Mouse (Mus musculus): Measurements from ENCODE around the gene Adam33.
A peak's percentile ranks its signal among the peaks of the same experiment; 100 is the strongest.
"Not testable (repeated sequence)": the region's sequence is repeated elsewhere in the genome, so short reads cannot be mapped to it uniquely, and the experiment has no call there.

Gene Adam33

GRCm38 (mm10) chr2:131058672-131059071, 4.9 kb downstream of the Adam33 start:
- no peak for DNase-seq (ENCODE audit: low spot score in 2 of 2)

GRCm38 (mm10) chr2:131056191-131056590, 7.4 kb downstream of the Adam33 start:
- no peak for DNase-seq (ENCODE audit: low spot score in 2 of 2)

- peak; percentile 29 to 46 for DNase-seq (ENCODE audit: low spot score in 2 of 2)
Measured at GRCm38 (mm10) chr2:131055631-131056030, 8.0 kb downstream of the Adam33 start.

GRCm38 (mm10) chr2:131054646-131055264, 8.9 kb downstream of the Adam33 start:
- DNase-seq (ENCODE audit: low spot score in 2 of 2): no peak

DNA sequence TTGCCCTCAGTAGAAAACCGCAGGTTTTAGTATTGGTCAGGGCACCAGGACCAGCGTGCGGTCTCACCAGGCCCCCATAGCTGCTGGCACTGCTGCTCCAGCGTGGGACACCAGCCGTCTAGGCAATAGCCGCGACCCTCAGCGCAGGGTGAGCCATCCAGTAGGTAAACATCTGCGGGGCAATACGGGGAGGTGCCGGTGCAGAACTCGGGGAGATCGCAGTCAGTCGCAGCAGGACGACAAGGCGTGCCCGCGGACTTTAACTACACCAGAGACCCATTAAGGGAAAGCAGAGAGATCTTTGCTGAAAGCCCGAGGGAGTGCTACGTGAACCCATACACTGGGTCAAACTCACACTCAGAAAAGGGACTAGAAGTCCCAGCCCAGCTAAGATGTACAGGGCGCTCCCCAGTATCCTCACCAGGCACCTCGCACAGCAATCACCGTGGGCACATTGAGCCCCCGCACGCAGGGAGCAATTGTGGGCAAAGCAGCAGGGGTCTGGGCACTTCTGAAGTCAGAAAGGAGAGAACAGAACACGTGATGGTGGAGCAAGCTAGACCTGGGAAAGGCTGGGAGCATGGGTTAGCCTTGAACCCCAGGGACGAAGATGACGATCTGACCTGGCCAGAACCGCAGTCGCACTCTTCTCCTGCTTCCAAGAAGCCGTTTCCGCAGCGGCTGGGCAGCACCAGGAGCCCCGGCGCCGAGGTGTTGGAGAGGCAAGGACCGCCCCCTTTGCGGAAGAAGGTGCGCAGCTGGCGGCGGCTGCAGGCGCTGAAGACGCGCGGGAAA, 9.6 kb downstream of the Adam33 start:
- no peak for DNase-seq (ENCODE audit: low spot score in 2 of 2)

DNA sequence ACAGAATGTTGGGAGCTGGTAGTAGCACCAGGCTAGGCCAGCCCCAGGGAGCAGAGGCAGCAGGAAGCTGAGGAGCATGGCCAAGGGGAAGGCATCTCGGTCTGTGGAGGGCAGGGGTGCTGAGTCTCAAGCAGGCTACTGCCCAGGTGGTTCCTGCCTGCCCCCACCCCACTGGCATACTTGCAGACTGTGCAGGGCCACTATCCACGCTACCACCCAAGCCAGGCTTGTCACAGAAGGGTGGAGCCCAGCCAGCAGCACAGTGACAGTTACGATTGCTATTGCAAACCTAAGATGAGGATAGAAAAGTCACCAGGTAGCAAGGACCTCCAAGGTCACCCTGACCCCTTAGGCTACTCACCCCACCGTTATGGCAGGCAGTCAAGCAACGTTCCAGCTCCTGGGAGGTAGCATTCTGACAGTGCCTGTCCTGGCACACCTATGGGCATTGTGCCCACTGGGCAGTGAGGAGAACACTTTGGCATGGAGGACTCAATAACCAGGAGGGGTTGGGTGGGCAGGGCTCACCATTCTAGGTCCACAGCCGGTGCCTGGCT, 10.7 kb downstream of the Adam33 start:
- DNase-seq (ENCODE audit: low spot score in 2 of 2): no peak

DNA sequence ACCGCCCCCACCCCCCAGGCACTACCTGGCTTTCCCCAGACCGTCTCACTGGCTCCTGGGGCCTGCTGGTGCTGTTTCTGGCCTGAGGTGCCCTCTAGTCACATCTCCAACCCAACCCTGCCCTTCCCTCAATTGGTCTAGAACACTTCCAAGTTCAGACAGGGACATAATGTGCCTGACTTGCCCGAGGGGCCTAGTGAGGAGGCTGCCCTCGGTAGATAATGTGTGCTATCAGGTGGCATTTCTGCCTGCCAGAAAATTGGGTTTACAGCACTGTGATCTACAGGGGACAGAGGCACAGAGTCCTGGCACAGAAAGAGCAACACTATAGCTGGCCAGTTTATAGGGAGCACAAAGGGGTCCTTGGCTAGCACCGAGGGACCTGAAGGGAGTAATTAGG, 11.6 kb downstream of the Adam33 start:
- DNase-seq (ENCODE audit: low spot score in 2 of 2): peak in 1 of 2 experiments; percentile 32

GRCm38 (mm10) chr2:131046025-131046424, 17.6 kb downstream of the Adam33 start:
- DNase-seq (ENCODE audit: low spot score in 2 of 2): no peak

DNA sequence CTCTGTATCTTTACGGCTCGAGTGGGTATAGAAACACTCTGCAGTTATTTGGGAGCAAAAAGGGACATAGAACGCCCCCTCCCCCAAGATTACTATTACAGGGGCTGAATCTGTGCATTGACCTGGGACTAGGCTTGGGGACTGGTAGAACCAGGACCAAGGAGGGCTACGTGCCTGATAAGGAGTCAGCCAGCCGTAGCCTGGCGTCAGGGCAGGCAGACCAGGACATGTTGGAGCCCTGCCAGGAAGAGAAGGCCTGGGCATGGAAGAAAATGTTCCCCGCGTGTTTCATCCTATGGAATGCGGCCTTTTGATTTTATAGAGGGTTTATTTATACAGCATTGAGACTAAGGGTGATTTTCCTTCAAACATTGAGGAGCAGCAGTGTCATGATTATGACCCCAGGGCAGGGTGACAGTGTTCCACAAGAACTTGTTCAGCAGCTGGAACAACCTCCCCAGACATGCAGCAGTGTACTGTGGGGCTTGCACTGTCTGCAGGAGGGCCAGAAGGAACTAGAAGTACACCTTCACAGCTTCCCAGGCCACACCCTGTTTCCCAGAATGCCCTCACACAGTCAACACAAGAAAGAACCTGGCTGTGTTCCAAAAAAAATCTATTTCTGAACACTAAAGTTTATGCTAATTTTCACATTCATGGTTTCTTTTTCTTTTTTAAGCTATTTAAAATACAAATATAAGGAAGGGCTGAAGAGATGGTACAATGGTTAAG, 18.5 kb downstream of the Adam33 start:
- no peak for DNase-seq (ENCODE audit: low spot score in 2 of 2)

DNA sequence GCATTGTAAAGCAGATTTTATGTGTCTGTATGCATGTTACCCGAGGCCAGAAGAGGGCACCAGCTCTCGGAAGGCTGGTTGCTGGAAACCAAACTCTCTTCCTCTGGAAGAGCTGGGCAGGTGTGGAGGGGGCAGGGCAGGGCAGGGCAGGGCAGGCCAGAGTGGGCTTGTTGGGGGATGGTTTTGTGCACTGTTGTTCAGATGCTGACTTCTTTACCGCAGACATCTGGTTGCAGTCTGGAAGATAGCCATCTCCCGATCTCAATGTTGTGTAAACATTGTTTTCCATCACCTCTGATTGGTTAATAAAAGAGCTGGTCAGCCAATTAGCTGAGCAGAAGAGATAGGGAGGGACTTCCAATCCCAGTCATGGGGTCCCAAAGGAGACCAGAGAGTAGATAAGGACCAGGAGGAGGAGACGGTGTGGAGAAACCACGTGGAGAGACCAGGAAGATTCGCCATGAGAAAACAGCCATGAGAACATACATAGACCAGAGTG, 19.2 kb downstream of the Adam33 start:
- no peak for DNase-seq (ENCODE audit: low spot score in 2 of 2)

DNA sequence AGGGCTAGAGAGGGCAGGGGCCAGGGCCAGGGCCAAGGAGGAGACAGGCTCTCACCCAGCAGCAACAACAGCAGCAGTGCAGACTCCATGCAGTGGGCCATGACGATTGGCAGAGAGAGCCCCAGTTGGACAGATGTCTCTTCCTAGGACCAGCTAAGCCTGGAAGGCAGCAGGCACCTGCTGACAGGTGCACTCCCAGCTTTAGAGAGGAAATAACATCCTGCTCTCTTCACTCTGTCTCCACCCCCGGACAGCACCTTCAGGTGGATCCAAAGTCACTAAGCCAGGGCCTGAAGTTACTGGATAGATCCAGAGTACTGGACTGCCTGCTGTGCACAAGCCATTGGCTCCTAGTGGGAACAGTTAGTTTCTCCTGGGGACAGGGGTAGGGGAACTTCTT, 20.6 kb downstream of the Adam33 start, which contains the start of gene Gfra4:
Gene Gfra4 (minus strand): TSS at position 101 of the 400 bp plus-strand sequence.
- no peak for DNase-seq (ENCODE audit: low spot score in 2 of 2)

DNA sequence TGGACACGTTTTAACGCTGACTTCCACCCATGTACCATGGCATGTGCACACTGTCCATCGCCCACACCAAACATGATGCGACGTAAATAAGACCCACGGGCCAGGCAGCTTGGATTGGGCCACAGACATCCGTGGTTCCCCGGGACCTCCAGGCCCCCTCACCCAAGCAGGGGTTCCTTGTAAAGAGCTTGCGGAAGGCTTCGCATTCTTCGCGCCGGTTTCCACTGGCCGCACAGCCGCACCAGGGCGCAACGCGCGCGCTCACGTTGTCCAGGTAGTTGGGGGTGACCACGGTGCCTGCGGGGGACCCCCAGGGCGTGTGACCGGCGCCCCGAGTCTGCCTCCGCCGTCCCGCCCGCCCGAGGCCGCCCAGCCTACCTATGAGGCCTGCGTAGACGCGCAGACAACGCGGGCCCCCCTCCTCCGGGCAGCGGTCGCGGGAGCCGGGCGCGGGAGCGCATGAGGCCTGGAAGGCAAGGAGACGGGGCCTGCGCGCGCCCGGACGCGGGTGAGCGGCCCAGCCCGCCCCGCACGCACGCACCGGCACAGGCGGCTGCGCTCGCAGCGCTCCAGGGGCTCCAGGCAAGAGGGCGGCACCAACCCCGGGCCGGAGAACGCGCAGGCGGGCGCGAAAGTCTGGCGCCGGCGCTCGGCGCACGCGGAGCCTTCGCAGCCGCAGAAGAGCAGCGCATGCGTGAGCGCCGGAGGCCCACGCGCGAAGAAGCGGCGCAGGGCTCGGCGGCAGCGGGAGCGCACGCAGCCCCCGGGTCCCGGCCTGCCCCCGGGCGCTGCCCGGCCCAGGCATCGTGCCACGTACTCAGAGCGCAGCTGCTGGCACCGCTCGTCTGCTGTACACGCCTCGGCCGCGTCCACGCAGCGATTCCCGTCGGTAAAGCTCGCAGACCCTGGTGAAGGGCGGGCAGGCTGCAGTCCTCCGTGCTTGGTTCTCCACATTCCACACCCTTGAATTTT, 22.5 kb downstream of the Adam33 start:
- DNase-seq (ENCODE audit: low spot score in 2 of 2): no peak

DNA sequence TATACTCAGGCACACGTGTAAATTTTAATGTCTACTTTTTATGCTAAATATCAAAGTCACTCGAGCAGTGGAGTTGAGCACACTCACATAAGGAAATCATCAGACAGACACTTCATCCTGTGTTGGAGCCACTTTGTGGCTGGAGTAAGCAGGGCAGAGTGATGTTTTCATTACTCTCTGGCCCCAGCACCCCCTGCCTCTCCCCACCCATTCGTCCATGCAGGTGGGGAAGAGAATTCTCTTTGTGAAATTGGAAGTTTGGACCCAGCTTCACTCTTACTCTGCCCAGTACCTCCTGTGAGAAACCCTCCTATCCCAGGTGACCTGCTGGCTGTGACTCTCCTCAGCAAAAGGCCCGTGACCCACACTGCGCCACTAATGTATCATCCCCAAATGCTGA, 24.9 kb downstream of the Adam33 start:
- DNase-seq (ENCODE audit: low spot score in 2 of 2): no peak

- no peak for DNase-seq (ENCODE audit: low spot score in 2 of 2)
Measured at GRCm38 (mm10) chr2:131038197-131038596, 25.4 kb downstream of the Adam33 start.

DNA sequence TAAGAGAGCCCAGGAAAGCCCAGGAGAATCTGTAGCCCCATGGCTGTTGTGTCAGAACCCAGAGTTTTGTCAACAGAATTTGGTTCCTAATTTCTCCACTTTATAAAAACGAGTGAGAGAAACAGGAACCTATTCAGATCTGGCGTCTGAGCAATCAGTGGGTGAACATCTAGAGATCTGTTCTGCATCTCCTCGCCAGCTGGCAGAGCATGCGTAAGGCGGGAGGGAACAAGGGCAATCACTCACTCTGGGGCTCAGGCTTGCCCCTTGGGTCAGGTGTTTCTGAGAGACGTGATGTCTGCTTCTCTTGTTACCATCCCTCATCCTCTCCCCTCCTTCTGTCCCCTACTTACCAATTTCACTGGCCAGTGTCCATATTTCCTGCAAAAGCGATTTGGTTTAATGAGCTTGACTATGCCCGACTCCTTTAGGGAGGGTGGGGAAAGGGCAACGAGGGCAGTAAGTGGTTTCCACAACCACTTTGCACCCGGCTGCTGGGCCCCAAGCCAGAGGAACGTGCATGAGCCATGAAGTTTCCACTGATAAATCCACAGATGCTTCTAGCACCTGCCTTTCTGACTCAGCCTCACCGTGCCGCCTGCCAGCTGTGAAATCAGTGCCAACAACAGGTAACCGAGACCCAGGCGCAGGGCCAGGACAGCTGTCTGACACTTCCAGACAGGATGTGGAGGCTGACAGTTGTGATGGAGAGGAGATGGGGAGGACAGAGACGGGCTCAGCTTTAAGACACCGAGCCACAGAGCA, 26.2 kb downstream of the Adam33 start:
- DNase-seq (ENCODE audit: low spot score in 2 of 2): no peak

GRCm38 (mm10) chr2:131036757-131037156, 26.9 kb downstream of the Adam33 start:
- DNase-seq (ENCODE audit: low spot score in 2 of 2): no peak

DNA sequence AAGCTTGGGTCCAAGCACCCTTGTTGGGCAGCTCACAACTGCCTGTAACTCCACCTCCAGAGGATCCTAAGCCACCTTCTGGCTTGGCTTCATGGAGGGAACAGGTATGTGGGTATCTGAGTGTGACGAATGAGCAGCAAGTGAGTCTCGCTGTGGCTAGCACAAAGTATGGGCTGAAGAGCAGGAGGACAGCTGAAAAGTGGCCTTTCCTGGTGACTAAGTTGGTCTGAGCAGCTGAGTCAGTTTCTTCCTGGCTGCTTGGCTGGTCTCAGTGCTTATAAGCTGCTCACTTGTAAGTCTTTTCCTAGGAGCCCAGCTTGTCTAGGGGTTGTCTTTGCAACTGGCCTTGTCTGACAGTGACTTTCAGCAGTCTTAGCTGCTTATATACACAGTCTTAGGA, 27.3 kb downstream of the Adam33 start:
- no peak for DNase-seq (ENCODE audit: low spot score in 2 of 2)

GRCm38 (mm10) chr2:131031406-131031805, 32.2 kb downstream of the Adam33 start:
- not testable (repeated sequence) for DNase-seq (ENCODE audit: low spot score in 2 of 2)

- DNase-seq (ENCODE audit: low spot score in 2 of 2): no peak
Measured at GRCm38 (mm10) chr2:131030998-131031397, 32.6 kb downstream of the Adam33 start.

- no peak for DNase-seq (ENCODE audit: low spot score in 2 of 2)
Measured at GRCm38 (mm10) chr2:131030561-131030960, 33.1 kb downstream of the Adam33 start.

Data from spleen, postnatal 36 days (tissue).